Mouse (Mus musculus) urinary bladder, postnatal 4 days (tissue): ENCODE results near the gene Prdm4.

Experiments
- DNase-seq, 2 experiments: peaks; one replicate each; pipeline ENCODE4 v3.0.0; 2021 to 2022; ENCODE audit warnings: low spot score in 2 of 2

Gene Prdm4

DNA sequence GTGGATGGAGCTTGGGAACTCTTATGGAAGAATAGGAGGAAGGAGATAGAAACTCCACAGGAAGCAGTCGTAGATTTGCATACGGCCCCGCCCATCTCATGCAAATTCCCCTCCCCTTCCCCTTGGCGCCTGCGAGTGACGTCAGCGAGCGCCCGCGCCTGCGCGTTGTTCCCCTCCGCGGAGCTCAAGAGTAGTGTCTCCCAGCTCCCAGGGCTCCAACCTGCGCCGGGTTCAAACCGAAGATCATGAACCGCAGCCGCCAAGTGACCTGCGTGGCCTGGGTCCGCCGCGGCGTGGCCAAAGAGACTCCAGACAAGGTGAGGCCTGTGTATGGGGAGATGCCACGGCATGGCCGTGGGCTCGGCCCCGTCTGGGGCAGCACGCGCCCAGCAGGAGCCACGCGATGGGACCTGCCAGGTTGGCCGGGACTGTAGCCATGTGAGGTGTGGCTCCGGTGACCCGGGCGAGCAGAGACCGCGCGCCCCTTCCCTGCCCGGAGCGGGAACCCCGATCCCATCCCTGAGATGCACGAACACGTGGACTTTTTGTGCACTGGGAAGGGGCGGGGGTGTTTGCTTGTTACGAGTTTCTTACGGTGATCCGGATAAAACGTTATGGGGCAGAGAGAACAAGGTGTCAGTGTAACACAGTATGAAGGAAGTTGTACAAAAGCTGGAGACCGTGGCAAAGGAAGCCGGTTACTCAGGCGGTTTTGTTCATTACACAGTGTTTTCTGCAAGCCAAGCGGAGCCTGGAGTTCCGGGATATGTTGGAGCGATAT, 45.1 kb downstream of the Prdm4 start:
- peak; percentile 86 to 93 for DNase-seq

DNA sequence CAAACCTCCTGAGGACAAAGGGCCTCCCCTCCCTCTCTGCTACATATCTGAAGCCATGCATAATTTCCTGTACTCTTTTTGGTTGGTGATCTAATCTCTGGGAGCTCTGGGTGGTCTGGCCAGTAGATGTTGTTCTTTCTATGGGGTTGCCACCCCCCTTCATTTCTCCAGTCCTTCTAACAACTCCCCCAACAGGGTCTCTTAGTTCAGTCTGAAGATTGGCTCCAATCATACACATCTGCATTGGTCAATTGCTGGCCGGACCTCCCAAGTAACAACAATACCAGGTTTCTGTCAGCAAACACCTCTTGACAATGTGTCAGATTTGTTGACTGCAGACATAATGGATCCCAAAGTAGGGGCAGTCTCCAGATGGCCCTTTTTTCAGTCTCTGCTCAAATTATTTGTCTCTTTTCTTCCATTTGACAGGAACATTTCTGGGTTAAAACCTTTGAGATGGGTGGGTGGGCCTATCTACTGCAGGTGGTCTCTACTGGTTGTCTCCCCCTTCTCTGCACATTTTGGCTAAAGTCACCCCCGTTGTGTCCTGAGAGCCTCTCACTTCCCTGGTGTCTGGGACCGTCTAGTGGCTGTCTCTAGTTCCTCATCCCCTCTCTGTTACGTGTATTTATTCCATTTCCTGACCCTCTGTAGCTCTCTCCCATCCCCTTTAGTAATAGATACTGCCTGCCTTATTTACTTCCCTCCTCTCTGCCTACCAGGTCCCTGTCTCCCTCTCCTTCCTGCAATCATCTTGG, 70.7 kb downstream of the Prdm4 start:
- no peak for DNase-seq
